Mouse (Mus musculus) megakaryocyte, embryonic 14.5 days (primary cell): ENCODE results near the gene Map3k12. TPM values are rescaled to one million over a fixed set of nuclear protein-coding genes. Genes with fewer than 3 reads are reported as not detected.

Experiments
- H3K27me3 ChIP-seq: replicated peaks from 2 replicates; pipeline ENCODE3; 2012; ENCODE audit warnings: inconsistent platforms
- H3K36me3 ChIP-seq: replicated peaks from 2 replicates; pipeline ENCODE3; 2012; ENCODE audit warnings: low read length, inconsistent platforms, mixed read lengths
- H3K4me1 ChIP-seq: 2 replicates; pipeline ENCODE4 v1.6.1; 2012; ENCODE audit warnings: inconsistent platforms
- H3K4me3 ChIP-seq: replicated peaks from 2 replicates; pipeline ENCODE3; 2012; ENCODE audit warnings: moderate library complexity, mild to moderate bottlenecking, inconsistent platforms
- H3K9me3 ChIP-seq: 2 replicates; pipeline ENCODE4 v1.6.1; 2012; ENCODE audit warnings: inconsistent platforms
- FLI1 ChIP-seq: IDR thresholded peaks from 2 replicates; pipeline ENCODE4 v1.6.1; 2012; ENCODE audit warnings: low read length, inconsistent platforms, mixed read lengths
- GATA1 ChIP-seq: IDR thresholded peaks from 3 replicates; pipeline ENCODE4 v1.6.1; 2012; ENCODE audit warnings: mixed read lengths, low read length, inconsistent platforms, borderline replicate concordance
- polyA plus RNA-seq: library from polyadenylated mRNA; stranded (reverse); fragments of >175 nt; gene quantifications from 2 replicates; pipeline ENCODE4 v1.2.3, GENCODE M21; 2012; ENCODE audit warnings: low replicate concordance; ENCODE audit not compliant: insufficient read depth

Gene Map3k12
- polyA plus RNA-seq, 1 experiment, result 2.3 TPM

DNA sequence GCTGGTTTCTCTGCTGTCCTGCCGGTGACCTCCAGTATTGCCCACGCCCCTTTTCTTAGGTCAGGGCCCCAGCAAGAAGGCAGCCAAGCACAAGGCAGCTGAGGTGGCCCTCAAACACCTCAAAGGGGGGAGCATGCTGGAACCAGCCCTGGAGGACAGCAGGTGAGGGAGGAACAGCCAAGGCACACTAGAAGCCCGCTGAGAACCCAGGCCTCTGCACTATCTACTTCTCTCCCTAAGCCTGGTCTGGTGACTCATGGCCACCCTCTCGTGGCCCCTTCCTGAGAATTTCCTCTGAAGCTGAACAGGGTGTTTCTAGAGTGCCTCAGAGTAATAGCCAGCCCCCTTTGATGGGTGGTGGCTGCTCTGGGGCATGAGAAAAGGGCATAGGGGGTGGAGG lies 3.6 kb upstream of the Map3k12 start:
- Histone ChIP-seq H3K36me3 (peaks cover 45% of the 10 kb centered on the region), H3K4me3 (peak overlapping the region; percentile 95), H3K4me1 (peaks cover 77% of the 10 kb centered on the region), H3K27me3 (no peaks in the 10 kb centered on the region), H3K9me3 (no peaks in the 10 kb centered on the region)
- TF ChIP-seq GATA1 (no peak), FLI1 (no peak)

GRCm38 (mm10) chr15:102519211-102520141 lies 2.6 kb upstream of the Map3k12 start:
- no peaks in the 10 kb centered on the region for H3K9me3 ChIP-seq
- peaks cover 35% of the 10 kb centered on the region for H3K36me3 ChIP-seq
- H3K4me3 ChIP-seq, result peak overlapping the region; percentile 95
- H3K4me1 ChIP-seq, result peaks cover 67% of the 10 kb centered on the region
- TF ChIP-seq FLI1 (no peak), GATA1 (no peak)
- H3K27me3 ChIP-seq, result no peaks in the 10 kb centered on the region

GRCm38 (mm10) chr15:102518859-102519201 lies 2.0 kb upstream of the Map3k12 start:
- Histone ChIP-seq H3K4me3 (peak overlapping the region; percentile 95), H3K36me3 (peaks cover 29% of the 10 kb centered on the region), H3K4me1 (peaks cover 61% of the 10 kb centered on the region), H3K27me3 (no peaks in the 10 kb centered on the region), H3K9me3 (no peaks in the 10 kb centered on the region)
- TF ChIP-seq GATA1 (no peak), FLI1 (no peak)

- Histone ChIP-seq H3K4me3 (peak within 1 kb of the TSS; percentile 95), H3K4me1 (peaks cover 59% of the 10 kb centered on the region), H3K27me3 (no peaks in the 10 kb centered on the region), H3K9me3 (no peaks in the 10 kb centered on the region), H3K36me3 (peaks cover 25% of the 10 kb centered on the region)
- TF ChIP-seq FLI1, result no peak
- no peak for TF ChIP-seq GATA1
Observed at GRCm38 (mm10) chr15:102517976-102518858, 1.4 kb upstream of the Map3k12 start, which contains the start of gene Tarbp2. Gene Tarbp2 (plus strand): TSS chr15:102518192.

DNA sequence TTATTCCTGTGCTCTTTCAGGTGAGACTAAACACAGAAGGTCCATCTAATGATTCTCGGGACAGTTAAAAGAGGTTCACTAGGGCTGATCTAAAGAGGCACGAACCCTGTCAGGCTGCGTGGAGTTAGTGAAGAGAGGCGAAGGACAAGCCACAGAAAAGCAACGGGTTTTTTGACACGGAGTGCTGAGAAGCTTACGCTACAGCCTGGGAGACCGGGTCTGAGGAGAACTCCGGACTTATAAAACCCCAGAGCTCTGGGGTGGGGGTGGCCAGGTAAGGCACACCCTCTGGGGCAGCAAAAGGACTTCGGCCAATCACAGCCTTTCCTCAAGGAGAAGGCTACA lies 739 bp upstream of the Map3k12 start:
- Histone ChIP-seq H3K27me3 (peaks cover 2% of the 10 kb centered on the region), H3K4me3 (peak overlapping the region; percentile 95), H3K4me1 (peaks cover 58% of the 10 kb centered on the region), H3K9me3 (no peaks in the 10 kb centered on the region), H3K36me3 (peaks cover 20% of the 10 kb centered on the region)
- TF ChIP-seq FLI1 (no peak), GATA1 (no peak)

GRCm38 (mm10) chr15:102516293-102516692 lies 571 bp downstream of the Map3k12 start:
- Histone ChIP-seq H3K4me3 (peak overlapping the region; percentile 95), H3K27me3 (peaks cover 5% of the 10 kb centered on the region), H3K36me3 (peaks cover 7% of the 10 kb centered on the region), H3K4me1 (peaks cover 58% of the 10 kb centered on the region), H3K9me3 (no peaks in the 10 kb centered on the region)
- TF ChIP-seq FLI1 (no peak), GATA1 (no peak)

DNA sequence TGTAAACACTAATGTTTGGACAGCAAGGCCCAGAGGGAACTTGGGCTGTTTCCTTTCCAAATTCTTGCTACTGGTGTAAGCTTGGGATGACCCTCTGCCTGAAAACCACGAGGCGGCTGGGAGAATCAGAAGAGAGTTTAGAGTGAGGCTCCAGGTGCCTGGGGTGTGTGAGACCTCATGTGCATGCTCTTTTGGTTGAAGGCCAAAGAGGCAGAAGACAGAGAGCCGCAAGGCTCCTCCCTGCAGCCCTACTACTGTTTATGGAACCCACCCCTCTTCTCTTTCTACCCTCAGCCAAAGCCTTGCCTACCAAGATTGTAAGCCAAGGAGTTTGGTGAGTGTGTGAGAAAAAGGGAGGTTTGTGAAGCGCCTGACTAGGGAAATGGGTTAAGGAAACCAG lies 1.1 kb downstream of the Map3k12 start:
- Histone ChIP-seq H3K4me1 (peaks cover 58% of the 10 kb centered on the region), H3K9me3 (no peaks in the 10 kb centered on the region), H3K36me3 (peaks cover 3% of the 10 kb centered on the region), H3K4me3 (peak overlapping the region; percentile 95), H3K27me3 (peaks cover 7% of the 10 kb centered on the region)
- TF ChIP-seq FLI1 (no peak), GATA1 (no peak)

DNA sequence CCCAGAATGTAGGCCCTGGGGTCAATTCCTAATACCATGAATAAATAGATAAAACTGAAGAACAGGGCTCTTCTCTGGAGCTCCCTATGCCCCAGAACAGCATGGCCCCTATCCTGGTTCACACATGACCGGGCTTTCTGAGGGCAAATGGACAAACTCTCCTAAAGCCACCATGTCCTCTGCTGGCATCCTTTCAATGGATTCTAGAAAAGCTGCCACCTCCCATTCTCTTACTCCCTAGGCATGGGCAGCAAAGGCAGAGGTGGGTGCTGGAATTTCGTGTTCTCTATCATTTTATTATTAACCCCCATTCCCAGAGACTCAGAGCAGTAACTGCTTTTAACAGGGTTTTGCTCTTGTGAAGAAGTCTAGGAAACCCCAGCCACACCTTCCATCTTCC lies 1.6 kb downstream of the Map3k12 start:
- peaks cover 58% of the 10 kb centered on the region for H3K4me1 ChIP-seq
- H3K9me3 ChIP-seq, result no peaks in the 10 kb centered on the region
- no peak overlapping the region for H3K4me3 ChIP-seq
- no peaks in the 10 kb centered on the region for H3K36me3 ChIP-seq
- H3K27me3 ChIP-seq, result peaks cover 7% of the 10 kb centered on the region
- no peak for TF ChIP-seq FLI1
- TF ChIP-seq GATA1, result no peak

DNA sequence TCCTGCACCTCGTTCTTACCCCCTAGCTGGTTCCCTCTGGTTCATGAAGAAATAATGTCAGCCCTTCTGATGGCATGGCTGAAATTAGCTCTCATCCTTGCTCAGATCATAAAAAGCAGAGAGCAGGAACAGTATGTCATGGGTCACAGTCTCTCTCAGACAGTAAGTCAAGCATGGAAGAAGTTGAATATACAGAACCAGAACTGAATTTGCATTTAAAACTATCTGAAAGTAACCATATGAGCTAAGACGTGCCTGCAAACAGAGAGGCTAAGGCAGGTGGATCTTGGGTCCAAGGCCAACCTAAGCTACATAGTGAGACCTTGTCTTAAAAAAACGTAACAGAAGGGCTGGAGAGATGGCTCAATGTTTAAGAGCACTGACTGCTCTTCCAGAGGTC lies 3.9 kb downstream of the Map3k12 start:
- Histone ChIP-seq H3K27me3 (peaks cover 7% of the 10 kb centered on the region), H3K36me3 (peaks cover 2% of the 10 kb centered on the region), H3K4me1 (peaks cover 52% of the 10 kb centered on the region)

More for the DNA sequence above, 3.9 kb downstream of the Map3k12 start:
- TF ChIP-seq GATA1 (no peak), FLI1 (no peak)
- no peaks in the 10 kb centered on the region for H3K9me3 ChIP-seq
- no peak overlapping the region for H3K4me3 ChIP-seq
